Mouse (Mus musculus): ENCODE measurements around the gene Ercc1. TPM values are rescaled to one million over a fixed set of nuclear protein-coding genes. Genes with fewer than 3 reads are reported as not detected.

Ercc1 gene
- polyA plus RNA-seq (2014; fragmentation: Nextera tagmentation; extraction: Ambion mirVana): 82.6 and 86.1 TPM in 2 replicates

DNA sequence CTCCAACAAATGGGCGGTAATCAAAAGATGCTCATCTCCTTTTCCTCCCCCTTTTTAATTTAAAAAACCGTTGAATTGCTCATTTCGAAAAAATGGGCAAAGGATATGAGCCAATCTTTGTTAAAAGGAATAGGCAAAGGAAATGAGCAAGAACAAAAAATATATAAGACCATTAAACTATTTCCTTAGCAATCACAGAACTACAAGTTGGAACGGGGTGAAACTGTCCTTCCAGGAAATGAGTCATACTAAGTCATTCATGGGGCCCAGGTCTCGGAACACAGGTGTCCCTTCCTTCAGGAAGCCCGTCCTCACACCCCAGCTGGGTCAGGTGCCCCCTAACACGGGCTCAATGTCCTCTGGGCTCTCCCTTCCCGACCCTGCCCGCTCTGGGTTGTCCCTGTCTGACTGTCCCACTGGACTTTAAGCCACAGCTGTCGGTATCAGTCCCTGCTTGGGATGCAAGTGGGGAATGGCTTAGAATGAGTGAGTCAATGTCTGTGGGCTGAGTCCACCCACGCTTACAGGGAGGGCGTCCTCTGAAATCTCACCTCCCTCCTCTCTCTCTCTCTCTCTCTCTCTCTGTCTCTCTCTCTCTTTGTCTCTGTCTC, at the start of gene Ercc1:
TSS of gene Ercc1 (plus strand) at position 542 of the 611 bp plus-strand sequence.
- peaks cover 13% of the 10 kb centered on the region for H3K36me3 ChIP-seq (replicated peaks; ENCODE audit: control insufficient read depth, insufficient read depth)
- peaks cover 15% of the 10 kb centered on the region for H3K27me3 ChIP-seq (ENCODE audit: control insufficient read depth, insufficient read depth, low read length)
- H3K9ac ChIP-seq: peak within 1 kb of the TSS; percentile 72
- WGBS: 26% methylated on average over 12 of the region's 12 CpGs
- peak within 1 kb of the TSS; percentile 60 for H3K4me3 ChIP-seq (replicated peaks; ENCODE audit: low read length)
- H3K4me2 ChIP-seq (replicated peaks): peak within 1 kb of the TSS; percentile 92
- H3K4me1 ChIP-seq (replicated peaks; ENCODE audit: control insufficient read depth, insufficient read depth, low read length): peaks cover 27% of the 10 kb centered on the region
- ATAC-seq (ENCODE audit: low FRiP score) (peak; percentile 0; the same call in 1 of the 2 replicates), DNase-seq (ENCODE audit: low spot score) (no peak)
- H3K27ac ChIP-seq: peak within 1 kb of the TSS; percentile 90
- H3K9me3 ChIP-seq (ENCODE audit: control insufficient read depth, low read length): no peaks in the 10 kb centered on the region

DNA sequence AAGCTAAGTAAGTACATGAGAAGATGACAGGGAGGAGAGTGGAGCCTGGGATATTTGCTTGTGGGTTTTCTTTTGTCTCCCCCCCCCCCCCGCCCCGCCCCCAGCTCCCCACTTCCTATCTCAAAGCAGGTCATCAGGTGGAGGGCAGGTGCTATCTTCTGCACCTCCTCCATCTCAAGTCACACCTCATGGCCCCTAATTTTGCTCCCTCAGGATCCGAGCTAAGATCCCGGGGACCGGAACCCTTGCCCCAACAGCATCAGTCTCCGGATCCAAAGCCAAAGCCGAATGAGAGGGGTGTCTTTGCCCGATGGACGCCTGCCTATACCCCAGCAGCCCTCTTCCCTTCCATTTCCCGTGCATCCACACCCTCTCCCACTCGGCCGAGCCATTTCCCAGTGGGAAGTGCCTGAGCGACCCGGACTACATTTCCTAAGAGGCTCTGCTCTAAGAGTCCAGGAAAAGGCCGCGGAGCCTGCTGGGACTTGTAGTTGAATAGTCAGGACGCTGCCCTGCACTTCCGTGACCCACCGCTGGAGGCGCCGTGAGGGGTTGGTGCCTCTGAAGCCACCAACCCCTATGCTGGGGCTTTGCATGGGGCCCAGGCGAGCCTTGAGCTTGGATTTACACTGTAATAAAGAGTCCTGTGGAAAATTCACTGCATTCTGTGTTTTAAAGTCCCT, 48.9 kb upstream of the Ercc1 start:
- DNase-seq (ENCODE audit: low spot score) (peak; percentile 93), ATAC-seq (ENCODE audit: low FRiP score) (peak; percentile 60)
- H3K27ac ChIP-seq: no peak overlapping the region
- H3K27me3 ChIP-seq (ENCODE audit: control insufficient read depth, insufficient read depth, low read length): no peaks in the 10 kb centered on the region
- H3K9ac ChIP-seq: no peak overlapping the region
- H3K4me3 ChIP-seq (replicated peaks; ENCODE audit: low read length): no peak overlapping the region
- peak overlapping the region; percentile 27; the same call in 1 of the 2 replicates for H3K4me2 ChIP-seq (replicated peaks)
- peaks cover 25% of the 10 kb centered on the region for H3K36me3 ChIP-seq (replicated peaks; ENCODE audit: control insufficient read depth, insufficient read depth)
- peaks cover 9% of the 10 kb centered on the region; the same call in 1 of the 2 replicates for H3K4me1 ChIP-seq (replicated peaks; ENCODE audit: control insufficient read depth, insufficient read depth, low read length)
- H3K9me3 ChIP-seq (ENCODE audit: control insufficient read depth, low read length): no peaks in the 10 kb centered on the region
- WGBS: 17% methylated on average over 22 of the region's 22 CpGs

GRCm38 (mm10) chr7:19297034-19297433, 47.5 kb upstream of the Ercc1 start:
- 83% methylated on average over 6 of the region's 6 CpGs for WGBS
- Histone ChIP-seq H3K4me3 (replicated peaks; ENCODE audit: low read length) (no peak overlapping the region), H3K4me2 (replicated peaks) (no peak overlapping the region), H3K4me1 (replicated peaks; ENCODE audit: control insufficient read depth, insufficient read depth, low read length) (no peaks in the 10 kb centered on the region; the same call in 1 of the 2 replicates), H3K27ac (no peak overlapping the region), H3K27me3 (ENCODE audit: control insufficient read depth, insufficient read depth, low read length) (peaks cover 8% of the 10 kb centered on the region; the same call in 1 of the 2 replicates), H3K36me3 (replicated peaks; ENCODE audit: control insufficient read depth, insufficient read depth) (peaks cover 24% of the 10 kb centered on the region), H3K9me3 (ENCODE audit: control insufficient read depth, low read length) (no peaks in the 10 kb centered on the region), H3K9ac (no peak overlapping the region)
- no peak for ATAC-seq (ENCODE audit: low FRiP score)
- DNase-seq (ENCODE audit: low spot score): no peak

- Histone ChIP-seq H3K27me3 (ENCODE audit: control insufficient read depth, insufficient read depth, low read length) (peaks cover 16% of the 10 kb centered on the region), H3K9me3 (ENCODE audit: control insufficient read depth, low read length) (no peaks in the 10 kb centered on the region), H3K4me2 (replicated peaks) (no peak overlapping the region), H3K4me1 (replicated peaks; ENCODE audit: control insufficient read depth, insufficient read depth, low read length) (no peaks in the 10 kb centered on the region; the same call in 1 of the 2 replicates), H3K9ac (no peak overlapping the region), H3K27ac (no peak overlapping the region), H3K4me3 (replicated peaks; ENCODE audit: low read length) (no peak overlapping the region), H3K36me3 (replicated peaks; ENCODE audit: control insufficient read depth, insufficient read depth) (peaks cover 21% of the 10 kb centered on the region)
- 93% methylated on average over 5 of the region's 5 CpGs for WGBS
- DNase-seq (ENCODE audit: low spot score) (no peak), ATAC-seq (ENCODE audit: low FRiP score) (no peak)
These were observed 46.8 kb upstream of the Ercc1 start for GRCm38 (mm10) chr7:19297794-19298193.

DNA sequence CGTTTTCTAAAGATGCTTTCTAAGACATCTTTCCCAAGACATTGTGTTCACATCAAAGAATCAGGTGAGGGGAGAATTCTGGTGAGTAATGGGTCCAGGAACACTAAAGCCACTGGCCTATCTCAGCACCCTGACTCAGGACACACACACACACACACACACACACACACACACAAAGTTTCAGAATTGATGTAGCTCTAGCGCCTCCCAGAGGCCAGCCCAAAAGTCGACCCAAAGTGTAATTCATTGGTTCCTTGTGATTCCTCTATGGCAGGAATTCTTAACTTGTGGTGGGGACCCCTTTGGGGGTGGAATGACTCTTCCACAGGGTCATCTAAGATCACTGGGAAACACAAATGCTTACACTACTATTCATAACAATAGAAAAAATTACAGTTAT, 45.4 kb upstream of the Ercc1 start:
- Histone ChIP-seq H3K4me3 (replicated peaks; ENCODE audit: low read length) (no peak overlapping the region), H3K36me3 (replicated peaks; ENCODE audit: control insufficient read depth, insufficient read depth) (peaks cover 8% of the 10 kb centered on the region), H3K4me1 (replicated peaks; ENCODE audit: control insufficient read depth, insufficient read depth, low read length) (no peaks in the 10 kb centered on the region; the same call in 1 of the 2 replicates), H3K27ac (no peak overlapping the region), H3K9ac (no peak overlapping the region), H3K27me3 (ENCODE audit: control insufficient read depth, insufficient read depth, low read length) (peaks cover 30% of the 10 kb centered on the region), H3K9me3 (ENCODE audit: control insufficient read depth, low read length) (no peaks in the 10 kb centered on the region), H3K4me2 (replicated peaks) (no peak overlapping the region)
- ATAC-seq (ENCODE audit: low FRiP score) (no peak), DNase-seq (ENCODE audit: low spot score) (peak; percentile 70)
- WGBS: 26% methylated on average over 3 of the region's 3 CpGs

DNA sequence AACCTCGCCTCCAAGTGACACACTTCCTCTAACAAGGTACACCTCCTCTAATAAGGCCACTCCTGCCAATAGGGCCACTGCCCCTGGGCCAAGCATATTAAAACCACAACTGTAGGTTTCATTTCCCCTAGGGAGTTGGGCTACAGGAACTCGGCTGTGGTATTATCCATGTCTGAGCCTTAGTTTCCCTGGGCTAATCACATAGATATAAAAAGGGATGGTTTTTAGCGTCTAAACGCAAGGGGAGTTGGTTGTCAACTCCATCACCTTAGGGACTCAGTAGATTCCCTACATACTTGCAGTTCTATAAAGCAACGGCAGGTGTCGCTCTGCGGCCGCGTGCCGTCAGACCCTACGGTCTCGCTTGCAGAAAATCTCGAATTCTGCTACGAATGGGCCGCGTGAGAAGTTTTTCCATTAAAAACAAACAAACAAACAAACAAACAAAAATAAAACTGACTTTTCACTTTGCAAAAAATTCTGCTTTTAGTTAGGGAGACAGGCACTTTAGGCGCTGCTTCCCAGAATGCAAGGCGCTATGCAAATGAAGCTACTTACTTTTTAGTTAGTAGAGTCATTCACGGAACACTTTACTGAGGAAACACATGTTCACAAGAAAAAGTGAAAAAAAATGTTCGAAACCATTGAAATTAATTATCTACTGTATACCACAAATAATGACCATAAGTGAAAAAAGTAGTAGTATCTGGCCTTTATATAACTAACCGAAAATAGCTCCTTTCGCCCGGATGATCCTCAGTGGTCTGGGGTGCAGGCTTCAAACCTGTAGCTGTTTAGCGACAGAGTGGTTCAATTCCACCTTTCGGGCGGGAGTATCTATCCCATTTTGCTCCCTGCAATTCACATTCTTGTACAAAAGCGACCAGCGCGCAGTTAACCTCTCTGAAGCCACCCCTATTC, 43.8 kb upstream of the Ercc1 start:
- Histone ChIP-seq H3K9me3 (ENCODE audit: control insufficient read depth, low read length) (no peaks in the 10 kb centered on the region), H3K27me3 (ENCODE audit: control insufficient read depth, insufficient read depth, low read length) (peaks cover 45% of the 10 kb centered on the region), H3K9ac (peak overlapping the region; percentile 60), H3K36me3 (replicated peaks; ENCODE audit: control insufficient read depth, insufficient read depth) (no peaks in the 10 kb centered on the region), H3K27ac (no peak overlapping the region), H3K4me3 (replicated peaks; ENCODE audit: low read length) (peak overlapping the region; percentile 42), H3K4me2 (replicated peaks) (peak overlapping the region; percentile 77), H3K4me1 (replicated peaks; ENCODE audit: control insufficient read depth, insufficient read depth, low read length) (peaks cover 6% of the 10 kb centered on the region)
- peak; percentile 94 for DNase-seq (ENCODE audit: low spot score)
- peak; percentile 82 for ATAC-seq (ENCODE audit: low FRiP score)
- WGBS: under 1% methylated on average over 29 of the region's 29 CpGs

GRCm38 (mm10) chr7:19301461-19302263, 42.9 kb upstream of the Ercc1 start:
- peak overlapping the region; percentile 60 for H3K9ac ChIP-seq
- WGBS: 8% methylated on average over 16 of the region's 16 CpGs
- peaks cover 54% of the 10 kb centered on the region for H3K27me3 ChIP-seq (ENCODE audit: control insufficient read depth, insufficient read depth, low read length)
- no peak for ATAC-seq (ENCODE audit: low FRiP score)
- H3K4me1 ChIP-seq (replicated peaks; ENCODE audit: control insufficient read depth, insufficient read depth, low read length): peaks cover 6% of the 10 kb centered on the region
- DNase-seq (ENCODE audit: low spot score): no peak
- H3K27ac ChIP-seq: no peak overlapping the region
- no peaks in the 10 kb centered on the region for H3K36me3 ChIP-seq (replicated peaks; ENCODE audit: control insufficient read depth, insufficient read depth)
- peak overlapping the region; percentile 77 for H3K4me2 ChIP-seq (replicated peaks)
- no peaks in the 10 kb centered on the region for H3K9me3 ChIP-seq (ENCODE audit: control insufficient read depth, low read length)
- H3K4me3 ChIP-seq (replicated peaks; ENCODE audit: low read length): peak overlapping the region; percentile 42

DNA sequence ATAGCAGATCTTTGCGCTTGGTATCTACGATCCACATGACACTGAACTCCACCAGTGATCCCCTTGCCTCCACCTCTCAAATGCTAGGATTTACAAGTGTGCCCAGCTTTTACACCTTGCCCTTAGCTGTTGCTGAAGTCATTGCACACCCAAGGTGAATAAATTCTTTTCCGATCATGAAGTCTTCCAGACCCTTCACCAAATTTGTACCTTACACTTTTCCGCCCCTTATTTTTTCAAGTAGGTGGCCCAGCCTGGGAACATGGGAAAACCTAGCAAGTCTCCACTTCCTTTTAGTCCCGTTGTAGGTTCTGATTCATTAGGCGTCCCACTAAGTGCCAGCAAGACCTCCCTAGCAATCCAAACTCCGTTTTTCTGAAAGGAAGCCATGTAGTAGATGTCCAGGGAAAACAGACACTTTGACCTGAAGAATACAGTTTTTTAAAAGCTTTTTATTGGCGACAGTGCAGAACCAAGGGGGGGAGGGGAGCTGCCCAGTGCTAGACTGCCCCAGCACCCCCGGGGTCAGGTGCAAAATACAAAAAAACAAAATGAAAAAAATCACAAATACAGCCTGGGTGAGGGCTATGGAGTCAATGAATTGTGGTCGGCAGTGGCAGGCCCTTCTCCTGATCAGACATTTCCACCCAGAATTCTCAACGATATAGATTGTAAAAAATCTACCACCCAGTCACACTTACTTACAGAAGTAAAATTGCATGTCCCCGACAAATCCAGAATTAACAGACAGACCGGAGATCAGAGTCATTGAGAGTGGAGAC, 42.1 kb upstream of the Ercc1 start:
- no peak overlapping the region for H3K4me3 ChIP-seq (replicated peaks; ENCODE audit: low read length)
- ATAC-seq (ENCODE audit: low FRiP score): no peak
- peaks cover 62% of the 10 kb centered on the region for H3K27me3 ChIP-seq (ENCODE audit: control insufficient read depth, insufficient read depth, low read length)
- WGBS: 53% methylated on average over 13 of the region's 13 CpGs
- peak overlapping the region; percentile 77 for H3K4me2 ChIP-seq (replicated peaks)
- DNase-seq (ENCODE audit: low spot score): no peak
- H3K27ac ChIP-seq: no peak overlapping the region
- no peaks in the 10 kb centered on the region for H3K36me3 ChIP-seq (replicated peaks; ENCODE audit: control insufficient read depth, insufficient read depth)
- no peaks in the 10 kb centered on the region for H3K9me3 ChIP-seq (ENCODE audit: control insufficient read depth, low read length)
- 0 out of 2 replicates have a peak overlapping the region, but pooled peaks have one; percentile 60 for H3K9ac ChIP-seq
- H3K4me1 ChIP-seq (replicated peaks; ENCODE audit: control insufficient read depth, insufficient read depth, low read length): peaks cover 6% of the 10 kb centered on the region

Measured in hindbrain, embryonic 14.5 days (tissue).